Mouse (Mus musculus) cerebral cortex, adult 2 months (tissue): ENCODE measurements around the gene Lamp1.

Experiments
- WGBS: fragments of 180-500 bp; shearing (Covaris S2); methylation state at CpG from one replicate; pipeline ENCODE4 v1.1.7; 2018; 5-methylcytosine and 5-hydroxymethylcytosine counted together

The Lamp1 gene

GRCm38 (mm10) chr8:13200301-13201012, 41.5 kb downstream of the Lamp1 start, which contains the start of gene Grtp1:
TSS of gene Grtp1 (minus strand) at chr8:13200620.
- WGBS, result 1% methylated on average over 56 of the region's 58 CpGs

GRCm38 (mm10) chr8:13201013-13201334, 42.0 kb downstream of the Lamp1 start:
- 4% methylated on average over 18 of the region's 18 CpGs for WGBS

- WGBS, result 72% methylated on average over 3 of the region's 3 CpGs
Measured at GRCm38 (mm10) chr8:13202041-13202440, 43.1 kb downstream of the Lamp1 start.

GRCm38 (mm10) chr8:13202806-13203205, 43.8 kb downstream of the Lamp1 start:
- WGBS, result 89% methylated on average over 3 of the region's 3 CpGs

- WGBS, result 86% methylated on average over 1 of the region's 1 CpGs
Measured at GRCm38 (mm10) chr8:13203472-13203871, 44.5 kb downstream of the Lamp1 start.

GRCm38 (mm10) chr8:13204371-13205140, 45.6 kb downstream of the Lamp1 start:
- WGBS, result 79% methylated on average over 12 of the region's 12 CpGs

GRCm38 (mm10) chr8:13205311-13205710, 46.4 kb downstream of the Lamp1 start:
- WGBS, result 87% methylated on average over 5 of the region's 5 CpGs

- 79% methylated on average over 5 of the region's 5 CpGs for WGBS
Measured at GRCm38 (mm10) chr8:13206290-13206689, 47.3 kb downstream of the Lamp1 start.

GRCm38 (mm10) chr8:13208627-13209355, 49.8 kb downstream of the Lamp1 start:
- WGBS, result 37% methylated on average over 6 of the region's 6 CpGs

- 82% methylated on average over 1 of the region's 1 CpGs for WGBS
Measured at GRCm38 (mm10) chr8:13209770-13210169, 50.8 kb downstream of the Lamp1 start.

- WGBS, result 32% methylated on average over 10 of the region's 10 CpGs
Measured at GRCm38 (mm10) chr8:13213479-13214268, 54.7 kb downstream of the Lamp1 start.

GRCm38 (mm10) chr8:13216386-13216785, 57.4 kb downstream of the Lamp1 start:
- 87% methylated on average over 8 of the region's 8 CpGs for WGBS

- WGBS, result 67% methylated on average over 5 of the region's 5 CpGs
Measured at GRCm38 (mm10) chr8:13217093-13217492, 58.1 kb downstream of the Lamp1 start.

- WGBS, result 88% methylated on average over 4 of the region's 4 CpGs
Measured at GRCm38 (mm10) chr8:13218441-13218840, 59.5 kb downstream of the Lamp1 start.

GRCm38 (mm10) chr8:13224426-13224825, 65.5 kb downstream of the Lamp1 start:
- WGBS, result 86% methylated on average over 9 of the region's 9 CpGs
